Mouse (Mus musculus): ENCODE results near the gene Gm10382. TPM values are rescaled to one million over a fixed set of nuclear protein-coding genes. Genes with fewer than 3 reads are reported as not detected.
A peak's percentile ranks its signal among the peaks of the same experiment; 100 is the strongest.

Gm10382 gene
- polyA plus RNA-seq, 1 experiment from 2014 or later: 0.10 TPM

GRCm38 (mm10) chr5:125352781-125353294, 36.3 kb upstream of the Gm10382 start:
- H3K9me3 ChIP-seq (replicated peaks): no peaks in the 10 kb centered on the region; the same call in 1 of the 2 replicates
- H3K4me2 ChIP-seq: no peak overlapping the region
- no peak for DNase-seq
- no peak overlapping the region for H3K4me3 ChIP-seq (replicated peaks)
- ATAC-seq (ENCODE audit: low read depth): no peak
- H3K27me3 ChIP-seq: no peaks in the 10 kb centered on the region
- peaks cover 16% of the 10 kb centered on the region for H3K4me1 ChIP-seq (replicated peaks)
- H3K9ac ChIP-seq: no peak overlapping the region
- WGBS (ENCODE audit: insufficient replicate concordance): 75% methylated on average over 5 of the region's 5 CpGs
- no peaks in the 10 kb centered on the region for H3K36me3 ChIP-seq
- H3K27ac ChIP-seq: no peak overlapping the region

- DNase-seq: no peak
- Histone ChIP-seq H3K27ac (no peak overlapping the region), H3K4me3 (replicated peaks) (no peak overlapping the region), H3K4me1 (replicated peaks) (peaks cover 12% of the 10 kb centered on the region), H3K9ac (no peak overlapping the region), H3K4me2 (no peak overlapping the region), H3K36me3 (no peaks in the 10 kb centered on the region), H3K9me3 (replicated peaks) (no peaks in the 10 kb centered on the region; the same call in 1 of the 2 replicates), H3K27me3 (no peaks in the 10 kb centered on the region)
- ATAC-seq (ENCODE audit: low read depth): no peak
- 51% methylated on average over 7 of the region's 7 CpGs for WGBS (ENCODE audit: insufficient replicate concordance)
Measured at GRCm38 (mm10) chr5:125354885-125355492, 34.1 kb upstream of the Gm10382 start.

GRCm38 (mm10) chr5:125355650-125356049, 33.5 kb upstream of the Gm10382 start:
- Histone ChIP-seq H3K9me3 (replicated peaks) (no peaks in the 10 kb centered on the region; the same call in 1 of the 2 replicates), H3K4me3 (replicated peaks) (no peak overlapping the region), H3K4me2 (no peak overlapping the region), H3K9ac (no peak overlapping the region), H3K27ac (no peak overlapping the region), H3K36me3 (no peaks in the 10 kb centered on the region), H3K27me3 (no peaks in the 10 kb centered on the region), H3K4me1 (replicated peaks) (peaks cover 15% of the 10 kb centered on the region)
- WGBS (ENCODE audit: insufficient replicate concordance): 39% methylated on average over 7 of the region's 7 CpGs
- ATAC-seq (ENCODE audit: low read depth): no peak
- DNase-seq: no peak

- DNase-seq (no peak), ATAC-seq (ENCODE audit: low read depth) (0 out of 2 replicates have a peak, but pooled peaks have one; percentile 5)
- Histone ChIP-seq H3K9ac (no peak overlapping the region), H3K4me2 (peak overlapping the region; percentile 38), H3K4me3 (replicated peaks) (no peak overlapping the region), H3K4me1 (replicated peaks) (peaks cover 21% of the 10 kb centered on the region), H3K9me3 (replicated peaks) (no peaks in the 10 kb centered on the region; the same call in 1 of the 2 replicates), H3K27me3 (no peaks in the 10 kb centered on the region), H3K36me3 (no peaks in the 10 kb centered on the region), H3K27ac (peak overlapping the region; percentile 45; the same call in 1 of the 2 replicates)
- 51% methylated on average over 12 of the region's 12 CpGs for WGBS (ENCODE audit: insufficient replicate concordance)
Measured at GRCm38 (mm10) chr5:125357543-125358269, 31.4 kb upstream of the Gm10382 start.

- no peak overlapping the region for H3K9ac ChIP-seq
- H3K36me3 ChIP-seq: no peaks in the 10 kb centered on the region
- H3K27ac ChIP-seq: 0 out of 2 replicates have a peak overlapping the region, but pooled peaks have one; percentile 45
- no peaks in the 10 kb centered on the region for H3K27me3 ChIP-seq
- peak; percentile 43; the same call in 1 of the 2 replicates for ATAC-seq (ENCODE audit: low read depth)
- 14% methylated on average over 5 of the region's 5 CpGs for WGBS (ENCODE audit: insufficient replicate concordance)
- peaks cover 21% of the 10 kb centered on the region for H3K4me1 ChIP-seq (replicated peaks)
- no peak for DNase-seq
- H3K4me3 ChIP-seq (replicated peaks): no peak overlapping the region
- no peaks in the 10 kb centered on the region for H3K9me3 ChIP-seq (replicated peaks)
- peak overlapping the region; percentile 38 for H3K4me2 ChIP-seq
Measured at GRCm38 (mm10) chr5:125358270-125358608, 30.9 kb upstream of the Gm10382 start.

- 77% methylated on average over 9 of the region's 9 CpGs for WGBS (ENCODE audit: insufficient replicate concordance)
- H3K4me1 ChIP-seq (replicated peaks): peaks cover 21% of the 10 kb centered on the region
- H3K27ac ChIP-seq: peak overlapping the region; percentile 21; the same call in 1 of the 2 replicates
- H3K4me2 ChIP-seq: 0 out of 2 replicates have a peak overlapping the region, but pooled peaks have one; percentile 6
- H3K9me3 ChIP-seq (replicated peaks): no peaks in the 10 kb centered on the region
- H3K9ac ChIP-seq: no peak overlapping the region
- DNase-seq (no peak), ATAC-seq (ENCODE audit: low read depth) (no peak)
- no peak overlapping the region for H3K4me3 ChIP-seq (replicated peaks)
- no peaks in the 10 kb centered on the region for H3K36me3 ChIP-seq
- H3K27me3 ChIP-seq: no peaks in the 10 kb centered on the region
Measured at GRCm38 (mm10) chr5:125360566-125360965, 28.6 kb upstream of the Gm10382 start.

- ATAC-seq (ENCODE audit: low read depth): no peak
- 32% methylated on average over 16 of the region's 16 CpGs for WGBS (ENCODE audit: insufficient replicate concordance)
- H3K36me3 ChIP-seq: no peaks in the 10 kb centered on the region
- peak overlapping the region; percentile 21 for H3K27ac ChIP-seq
- 0 out of 2 replicates have a peak overlapping the region, but pooled peaks have one; percentile 6 for H3K4me2 ChIP-seq
- peaks cover 16% of the 10 kb centered on the region for H3K4me1 ChIP-seq (replicated peaks)
- H3K4me3 ChIP-seq (replicated peaks): no peak overlapping the region
- no peak overlapping the region for H3K9ac ChIP-seq
- DNase-seq: no peak
- no peaks in the 10 kb centered on the region for H3K9me3 ChIP-seq (replicated peaks)
- no peaks in the 10 kb centered on the region for H3K27me3 ChIP-seq
Measured at GRCm38 (mm10) chr5:125360981-125361510, 28.1 kb upstream of the Gm10382 start.

GRCm38 (mm10) chr5:125363894-125364293, 25.2 kb upstream of the Gm10382 start:
- H3K9ac ChIP-seq: no peak overlapping the region
- peak; percentile 41; the same call in 1 of the 2 replicates for ATAC-seq (ENCODE audit: low read depth)
- no peak for DNase-seq
- no peaks in the 10 kb centered on the region for H3K36me3 ChIP-seq
- WGBS (ENCODE audit: insufficient replicate concordance): 45% methylated on average over 7 of the region's 7 CpGs
- no peak overlapping the region for H3K27ac ChIP-seq
- H3K9me3 ChIP-seq (replicated peaks): no peaks in the 10 kb centered on the region
- H3K4me1 ChIP-seq (replicated peaks): peaks cover 9% of the 10 kb centered on the region
- no peaks in the 10 kb centered on the region for H3K27me3 ChIP-seq
- H3K4me2 ChIP-seq: no peak overlapping the region
- no peak overlapping the region for H3K4me3 ChIP-seq (replicated peaks)

- ATAC-seq (ENCODE audit: low read depth): no peak
- H3K4me3 ChIP-seq (replicated peaks): no peak overlapping the region
- WGBS (ENCODE audit: insufficient replicate concordance): 50% methylated on average over 4 of the region's 4 CpGs
- DNase-seq: no peak
- no peak overlapping the region for H3K27ac ChIP-seq
- peaks cover 9% of the 10 kb centered on the region for H3K4me1 ChIP-seq (replicated peaks)
- H3K9me3 ChIP-seq (replicated peaks): no peaks in the 10 kb centered on the region
- no peaks in the 10 kb centered on the region for H3K36me3 ChIP-seq
- H3K9ac ChIP-seq: no peak overlapping the region
- no peak overlapping the region for H3K4me2 ChIP-seq
- no peaks in the 10 kb centered on the region for H3K27me3 ChIP-seq
Measured at GRCm38 (mm10) chr5:125364851-125365429, 24.2 kb upstream of the Gm10382 start.

GRCm38 (mm10) chr5:125368156-125368555, 21.0 kb upstream of the Gm10382 start:
- DNase-seq: no peak
- Histone ChIP-seq H3K36me3 (no peaks in the 10 kb centered on the region), H3K27me3 (no peaks in the 10 kb centered on the region), H3K9ac (no peak overlapping the region), H3K4me1 (replicated peaks) (no peaks in the 10 kb centered on the region), H3K27ac (no peak overlapping the region), H3K4me2 (no peak overlapping the region), H3K9me3 (replicated peaks) (no peaks in the 10 kb centered on the region), H3K4me3 (replicated peaks) (no peak overlapping the region)
- WGBS (ENCODE audit: insufficient replicate concordance): 56% methylated on average over 5 of the region's 5 CpGs
- ATAC-seq (ENCODE audit: low read depth): no peak

- 1% methylated on average over 4 of the region's 4 CpGs for WGBS (ENCODE audit: insufficient replicate concordance)
- Histone ChIP-seq H3K9me3 (replicated peaks) (no peaks in the 10 kb centered on the region), H3K4me3 (replicated peaks) (no peak overlapping the region), H3K4me2 (no peak overlapping the region), H3K36me3 (no peaks in the 10 kb centered on the region), H3K4me1 (replicated peaks) (no peaks in the 10 kb centered on the region), H3K27ac (no peak overlapping the region), H3K27me3 (no peaks in the 10 kb centered on the region), H3K9ac (no peak overlapping the region)
- ATAC-seq (ENCODE audit: low read depth): peak; percentile 19; the same call in 1 of the 2 replicates
- peak; percentile 44 for DNase-seq
Measured at GRCm38 (mm10) chr5:125368568-125368967, 20.6 kb upstream of the Gm10382 start.

Measured in liver, embryonic 13.5 days (tissue).